Mouse (Mus musculus): Measurements from ENCODE around the gene Olfr1231. TPM values are rescaled to one million over a fixed set of nuclear protein-coding genes. Genes with fewer than 3 reads are reported as not detected.

Gene Olfr1231
- not detected in 2 replicates for polyA plus RNA-seq (2015; fragmentation: Nextera tagmentation; extraction: Ambion mirVana)

- Histone ChIP-seq H3K9ac (no peak within 1 kb of the TSS), H3K4me3 (replicated peaks) (no peak within 1 kb of the TSS), H3K36me3 (no peaks in the 10 kb centered on the region), H3K4me2 (no peak within 1 kb of the TSS), H3K4me1 (no peaks in the 10 kb centered on the region), H3K27ac (no peak within 1 kb of the TSS), H3K27me3 (replicated peaks) (no peaks in the 10 kb centered on the region), H3K9me3 (no peaks in the 10 kb centered on the region)
- ATAC-seq (ENCODE audit: insufficient read depth, low FRiP score, low read depth): no peak
- 74% methylated on average over 2 of the region's 2 CpGs for WGBS
These were observed at the start of gene Olfr1231 for GRCm38 (mm10) chr2:89306974-89307373. Olfr1231 (minus strand) TSS chr2:89307074.

GRCm38 (mm10) chr2:89342298-89342697 lies 35.4 kb upstream of the Olfr1231 start, which contains the start of gene Olfr1233:
Olfr1233 (minus strand) TSS chr2:89342398.
- Histone ChIP-seq H3K4me2 (no peak within 1 kb of the TSS), H3K36me3 (no peaks in the 10 kb centered on the region), H3K4me1 (no peaks in the 10 kb centered on the region), H3K9ac (no peak within 1 kb of the TSS), H3K4me3 (replicated peaks) (no peak within 1 kb of the TSS), H3K9me3 (no peaks in the 10 kb centered on the region), H3K27me3 (replicated peaks) (no peaks in the 10 kb centered on the region), H3K27ac (no peak within 1 kb of the TSS)
- ATAC-seq (ENCODE audit: insufficient read depth, low FRiP score, low read depth): no peak

GRCm38 (mm10) chr2:89329575-89329974 lies 22.7 kb upstream of the Olfr1231 start, which contains the start of gene Olfr1232:
Olfr1232 (minus strand) TSS chr2:89329675.
- ATAC-seq (ENCODE audit: insufficient read depth, low FRiP score, low read depth): no peak
- no peak within 1 kb of the TSS for H3K27ac ChIP-seq
- H3K27me3 ChIP-seq (replicated peaks): no peaks in the 10 kb centered on the region
- H3K4me2 ChIP-seq: no peak within 1 kb of the TSS
- H3K9ac ChIP-seq: no peak within 1 kb of the TSS
- H3K36me3 ChIP-seq: no peaks in the 10 kb centered on the region
- no peaks in the 10 kb centered on the region for H3K4me1 ChIP-seq
- no peak within 1 kb of the TSS for H3K4me3 ChIP-seq (replicated peaks)
- no peaks in the 10 kb centered on the region for H3K9me3 ChIP-seq

GRCm38 (mm10) chr2:89297168-89297567 lies 9.7 kb downstream of the Olfr1231 start, which contains the start of gene Olfr1230:
Olfr1230 (minus strand) TSS chr2:89297268.
- ATAC-seq (ENCODE audit: insufficient read depth, low FRiP score, low read depth): no peak
- Histone ChIP-seq H3K27ac (no peak within 1 kb of the TSS), H3K4me2 (no peak within 1 kb of the TSS), H3K36me3 (no peaks in the 10 kb centered on the region), H3K9me3 (no peaks in the 10 kb centered on the region), H3K4me3 (replicated peaks) (no peak within 1 kb of the TSS), H3K9ac (no peak within 1 kb of the TSS), H3K27me3 (replicated peaks) (no peaks in the 10 kb centered on the region), H3K4me1 (no peaks in the 10 kb centered on the region)
- 80% methylated on average over 1 of the region's 1 CpGs for WGBS

- Histone ChIP-seq H3K4me2 (no peak within 1 kb of the TSS), H3K9ac (no peak within 1 kb of the TSS), H3K27ac (no peak within 1 kb of the TSS), H3K27me3 (replicated peaks) (no peaks in the 10 kb centered on the region), H3K9me3 (no peaks in the 10 kb centered on the region), H3K36me3 (no peaks in the 10 kb centered on the region), H3K4me3 (replicated peaks) (no peak within 1 kb of the TSS), H3K4me1 (no peaks in the 10 kb centered on the region)
- 69% methylated on average over 2 of the region's 2 CpGs for WGBS
- no peak for ATAC-seq (ENCODE audit: insufficient read depth, low FRiP score, low read depth)
These were observed 19.0 kb downstream of the Olfr1231 start, which contains the start of gene Olfr1229 for GRCm38 (mm10) chr2:89287914-89288313. Olfr1229 (minus strand) TSS chr2:89288014.

- Histone ChIP-seq H3K9me3 (no peaks in the 10 kb centered on the region), H3K4me1 (no peaks in the 10 kb centered on the region), H3K36me3 (no peaks in the 10 kb centered on the region), H3K27ac (no peak within 1 kb of the TSS), H3K9ac (no peak within 1 kb of the TSS), H3K4me2 (no peak within 1 kb of the TSS), H3K27me3 (replicated peaks) (no peaks in the 10 kb centered on the region), H3K4me3 (replicated peaks) (no peak within 1 kb of the TSS)
- no peak for ATAC-seq (ENCODE audit: insufficient read depth, low FRiP score, low read depth)
These were observed 52.9 kb downstream of the Olfr1231 start, which contains the start of gene Olfr1228 for GRCm38 (mm10) chr2:89253962-89254361. Olfr1228 (minus strand) TSS chr2:89254062.

Other genes starting within 250 kb of the Olfr1231 start
- not detected in 2 replicates for gene Olfr1218, start 245.9 kb downstream of the Olfr1231 start, polyA plus RNA-seq (2015; fragmentation: Nextera tagmentation; extraction: Ambion mirVana)
- not detected in 2 replicates for gene Olfr1219, start 223.6 kb downstream of the Olfr1231 start, polyA plus RNA-seq (2015; fragmentation: Nextera tagmentation; extraction: Ambion mirVana)
- not detected in 2 replicates for gene Olfr1220, start 200.2 kb downstream of the Olfr1231 start, polyA plus RNA-seq (2015; fragmentation: Nextera tagmentation; extraction: Ambion mirVana)
- gene Olfr1221, start 189.8 kb downstream of the Olfr1231 start, polyA plus RNA-seq (2015; fragmentation: Nextera tagmentation; extraction: Ambion mirVana): not detected in 2 replicates
- not detected in 2 replicates for gene Olfr1222, start 174.0 kb downstream of the Olfr1231 start, polyA plus RNA-seq (2015; fragmentation: Nextera tagmentation; extraction: Ambion mirVana)
- not detected in 2 replicates for gene Olfr1223, start 155.5 kb downstream of the Olfr1231 start, polyA plus RNA-seq (2015; fragmentation: Nextera tagmentation; extraction: Ambion mirVana)
- not detected in 2 replicates for gene Olfr1224-ps1, start 143.0 kb downstream of the Olfr1231 start, polyA plus RNA-seq (2015; fragmentation: Nextera tagmentation; extraction: Ambion mirVana)
- gene Olfr1225, start 132.4 kb downstream of the Olfr1231 start, polyA plus RNA-seq (2015; fragmentation: Nextera tagmentation; extraction: Ambion mirVana): not detected in 2 replicates
- not detected in 2 replicates for gene Olfr1226, start 107.0 kb downstream of the Olfr1231 start, polyA plus RNA-seq (2015; fragmentation: Nextera tagmentation; extraction: Ambion mirVana)
- gene Olfr1228, start 53.0 kb downstream of the Olfr1231 start, polyA plus RNA-seq (2015; fragmentation: Nextera tagmentation; extraction: Ambion mirVana): not detected in 2 replicates
- gene Olfr1229, start 19.1 kb downstream of the Olfr1231 start, polyA plus RNA-seq (2015; fragmentation: Nextera tagmentation; extraction: Ambion mirVana): not detected in 2 replicates
- not detected in 2 replicates for gene Olfr1230, start 9.8 kb downstream of the Olfr1231 start, polyA plus RNA-seq (2015; fragmentation: Nextera tagmentation; extraction: Ambion mirVana)
- gene Olfr1232, start 22.6 kb upstream of the Olfr1231 start, polyA plus RNA-seq (2015; fragmentation: Nextera tagmentation; extraction: Ambion mirVana): not detected in 2 replicates
- not detected in 2 replicates for gene Olfr1233, start 35.3 kb upstream of the Olfr1231 start, polyA plus RNA-seq (2015; fragmentation: Nextera tagmentation; extraction: Ambion mirVana)
- gene Olfr1234, start 57.8 kb upstream of the Olfr1231 start, polyA plus RNA-seq (2015; fragmentation: Nextera tagmentation; extraction: Ambion mirVana): not detected in 2 replicates
- gene Olfr1238, start 102.6 kb upstream of the Olfr1231 start, polyA plus RNA-seq (2015; fragmentation: Nextera tagmentation; extraction: Ambion mirVana): not detected in 2 replicates
- not detected in 2 replicates for gene Olfr1239, start 113.3 kb upstream of the Olfr1231 start, polyA plus RNA-seq (2015; fragmentation: Nextera tagmentation; extraction: Ambion mirVana)
- gene Olfr1240, start 135.9 kb upstream of the Olfr1231 start, polyA plus RNA-seq (2015; fragmentation: Nextera tagmentation; extraction: Ambion mirVana): not detected in 2 replicates
- gene Olfr1241, start 180.1 kb upstream of the Olfr1231 start, polyA plus RNA-seq (2015; fragmentation: Nextera tagmentation; extraction: Ambion mirVana): not detected in 2 replicates
- not detected in 2 replicates for gene Olfr1242, start 191.3 kb upstream of the Olfr1231 start, polyA plus RNA-seq (2015; fragmentation: Nextera tagmentation; extraction: Ambion mirVana)
- gene Olfr1243, start 224.4 kb upstream of the Olfr1231 start, polyA plus RNA-seq (2015; fragmentation: Nextera tagmentation; extraction: Ambion mirVana): not detected in 2 replicates

Measured in stomach, embryonic 15.5 days (tissue).